Mouse (Mus musculus): ENCODE measurements around the gene Otud7a.

GRCm38 (mm10) chr7:63730012-63730411 lies 285.5 kb downstream of the Otud7a start:
- no peak for TF ChIP-seq CTCF (IDR thresholded peaks at IDR 0.05; ENCODE audit: extremely low read depth, insufficient read depth, insufficient read length, insufficient replicate concordance)
- no peak for TF ChIP-seq POLR2A (IDR thresholded peaks at IDR 0.05; ENCODE audit: low read depth, low read length)
